In genomic region chr10:6927600-6928223, GRCm38 (mm10) we compare ENCODE assay signal across 17 mouse cellular contexts.
"Had no signal": no experiment of that assay in that cellular context is flagged by ENCODE, and none has a peak within 500 bp of the region (broad histone marks: within the 10 kb centered on the region; RNA-seq: fewer than 3 reads in every experiment).

No protein-coding gene starts in this region.

- H3K27ac ChIP-seq: macrophage; midbrain, embryonic 13.5 days; midbrain, embryonic 15.5 days; neural tube, embryonic 12.5 days had no signal

- H3K36me3 ChIP-seq: midbrain, embryonic 13.5 days; midbrain, embryonic 15.5 days; neural tube, embryonic 12.5 days had no signal

- H3K27me3 ChIP-seq: megakaryocyte, embryonic 14.5 days; midbrain, embryonic 13.5 days; midbrain, embryonic 15.5 days; neural tube, embryonic 12.5 days had no signal

- H3K4me2 ChIP-seq: lung, embryonic 14.5 days; midbrain, embryonic 11.5 days; midbrain, embryonic 13.5 days; midbrain, embryonic 15.5 days; neural tube, embryonic 12.5 days had no signal

- H3K4me3 ChIP-seq: megakaryocyte, embryonic 14.5 days; midbrain, embryonic 13.5 days; midbrain, embryonic 15.5 days; neural tube, embryonic 12.5 days had no signal

- H3K9ac ChIP-seq: lung, embryonic 14.5 days; midbrain, embryonic 13.5 days; midbrain, embryonic 15.5 days; neural tube, embryonic 12.5 days had no signal

- H3K4me1 ChIP-seq: megakaryocyte, embryonic 14.5 days; midbrain, embryonic 13.5 days; midbrain, embryonic 15.5 days; neural tube, embryonic 12.5 days had no signal

- DNase-seq: lung, adult 18-20 months; lung, embryonic 14.5 days; lung, postnatal 14 days; lung, postnatal 36 days; right cerebral cortex, adult 18-20 months; right cerebral cortex, postnatal 25 days; right cerebral cortex, postnatal 4 days; spleen, adult 18-20 months; thymus, adult 2 months; thymus, postnatal 25 days; thymus, postnatal 4 days had no signal

- ATAC-seq: midbrain, embryonic 13.5 days; midbrain, embryonic 15.5 days had no signal

- H3K9me3 ChIP-seq: megakaryocyte, embryonic 14.5 days; midbrain, embryonic 13.5 days; midbrain, embryonic 15.5 days; neural tube, embryonic 12.5 days had no signal
